Mouse (Mus musculus): ENCODE results near the gene Tango6. TPM values are rescaled to one million over a fixed set of nuclear protein-coding genes. Genes with fewer than 3 reads are reported as not detected.
A peak's percentile ranks its signal among the peaks of the same experiment; 100 is the strongest.

Tango6 gene
- polyA plus RNA-seq (2016; fragmentation: Nextera tagmentation; extraction: Ambion mirVana), result 6.0 and 6.4 TPM in 2 replicates

GRCm38 (mm10) chr8:106682971-106683668 lies at the start of gene Tango6:
Gene Tango6, plus strand, starts transcription at chr8:106683068.
- peak within 1 kb of the TSS; percentile 80 for H3K4me3 ChIP-seq
- H3K4me1 ChIP-seq, result peaks cover 24% of the 10 kb centered on the region
- peak within 1 kb of the TSS; percentile 82 for H3K9ac ChIP-seq
- H3K9me3 ChIP-seq (replicated peaks), result no peaks in the 10 kb centered on the region
- WGBS (ENCODE audit: insufficient replicate concordance), result under 1% methylated on average over 50 of the region's 50 CpGs
- H3K27ac ChIP-seq, result peak within 1 kb of the TSS; percentile 84
- H3K4me2 ChIP-seq, result peak within 1 kb of the TSS; percentile 83
- peak; percentile 94 for ATAC-seq
- H3K36me3 ChIP-seq, result no peaks in the 10 kb centered on the region
- H3K27me3 ChIP-seq (replicated peaks), result no peaks in the 10 kb centered on the region

- no peaks in the 10 kb centered on the region for H3K9me3 ChIP-seq (replicated peaks)
- ATAC-seq, result peak; percentile 58; the same call in 1 of the 2 replicates
- H3K4me3 ChIP-seq, result no peak overlapping the region
- 33% methylated on average over 17 of the region's 17 CpGs for WGBS (ENCODE audit: insufficient replicate concordance)
- H3K36me3 ChIP-seq, result no peaks in the 10 kb centered on the region
- H3K4me1 ChIP-seq, result peaks cover 14% of the 10 kb centered on the region; the same call in 1 of the 2 replicates
- peak overlapping the region; percentile 21 for H3K4me2 ChIP-seq
- H3K9ac ChIP-seq, result no peak overlapping the region
- no peak overlapping the region for H3K27ac ChIP-seq
- no peaks in the 10 kb centered on the region for H3K27me3 ChIP-seq (replicated peaks)
Measured at GRCm38 (mm10) chr8:106633361-106634158, 49.3 kb upstream of the Tango6 start.

- 43% methylated on average over 5 of the region's 5 CpGs for WGBS (ENCODE audit: insufficient replicate concordance)
- no peaks in the 10 kb centered on the region for H3K9me3 ChIP-seq (replicated peaks)
- H3K36me3 ChIP-seq, result no peaks in the 10 kb centered on the region
- H3K27ac ChIP-seq, result no peak overlapping the region
- H3K27me3 ChIP-seq (replicated peaks), result no peaks in the 10 kb centered on the region
- peaks cover 14% of the 10 kb centered on the region; the same call in 1 of the 2 replicates for H3K4me1 ChIP-seq
- no peak overlapping the region for H3K4me3 ChIP-seq
- ATAC-seq, result no peak
- H3K4me2 ChIP-seq, result no peak overlapping the region
- no peak overlapping the region for H3K9ac ChIP-seq
Measured at GRCm38 (mm10) chr8:106635284-106635683, 47.6 kb upstream of the Tango6 start.

- no peaks in the 10 kb centered on the region for H3K36me3 ChIP-seq
- H3K27ac ChIP-seq, result no peak overlapping the region
- no peaks in the 10 kb centered on the region for H3K9me3 ChIP-seq (replicated peaks)
- no peak overlapping the region for H3K4me2 ChIP-seq
- H3K27me3 ChIP-seq (replicated peaks), result no peaks in the 10 kb centered on the region
- no peak overlapping the region for H3K9ac ChIP-seq
- H3K4me1 ChIP-seq, result peaks cover 23% of the 10 kb centered on the region; the same call in 1 of the 2 replicates
- 78% methylated on average over 4 of the region's 4 CpGs for WGBS (ENCODE audit: insufficient replicate concordance)
- H3K4me3 ChIP-seq, result no peak overlapping the region
- ATAC-seq, result no peak
Measured at GRCm38 (mm10) chr8:106637446-106637845, 45.4 kb upstream of the Tango6 start.

- H3K9me3 ChIP-seq (replicated peaks), result no peaks in the 10 kb centered on the region
- no peak overlapping the region for H3K4me2 ChIP-seq
- no peaks in the 10 kb centered on the region for H3K27me3 ChIP-seq (replicated peaks)
- no peak overlapping the region for H3K9ac ChIP-seq
- H3K27ac ChIP-seq, result no peak overlapping the region
- 78% methylated on average over 7 of the region's 7 CpGs for WGBS (ENCODE audit: insufficient replicate concordance)
- ATAC-seq, result no peak
- H3K4me3 ChIP-seq, result no peak overlapping the region
- no peaks in the 10 kb centered on the region for H3K36me3 ChIP-seq
- peaks cover 15% of the 10 kb centered on the region; the same call in 1 of the 2 replicates for H3K4me1 ChIP-seq
Measured at GRCm38 (mm10) chr8:106638768-106639295, 44.0 kb upstream of the Tango6 start.

- Histone ChIP-seq H3K27ac (no peak overlapping the region), H3K4me1 (peaks cover 8% of the 10 kb centered on the region; the same call in 1 of the 2 replicates), H3K27me3 (replicated peaks) (no peaks in the 10 kb centered on the region), H3K36me3 (no peaks in the 10 kb centered on the region), H3K9ac (no peak overlapping the region), H3K4me2 (no peak overlapping the region), H3K4me3 (no peak overlapping the region), H3K9me3 (replicated peaks) (no peaks in the 10 kb centered on the region)
- ATAC-seq, result no peak
- WGBS (ENCODE audit: insufficient replicate concordance), result 73% methylated on average over 7 of the region's 7 CpGs
Measured at GRCm38 (mm10) chr8:106640212-106640611, 42.7 kb upstream of the Tango6 start.

GRCm38 (mm10) chr8:106640921-106641320 lies 41.9 kb upstream of the Tango6 start:
- 0 out of 2 replicates have a peak, but pooled peaks cover 3% of the 10 kb centered on the region for H3K27me3 ChIP-seq (replicated peaks)
- H3K9ac ChIP-seq, result no peak overlapping the region
- H3K4me2 ChIP-seq, result no peak overlapping the region
- no peak overlapping the region for H3K27ac ChIP-seq
- no peak overlapping the region for H3K4me3 ChIP-seq
- no peaks in the 10 kb centered on the region for H3K36me3 ChIP-seq
- ATAC-seq, result no peak
- 63% methylated on average over 5 of the region's 5 CpGs for WGBS (ENCODE audit: insufficient replicate concordance)
- no peaks in the 10 kb centered on the region for H3K9me3 ChIP-seq (replicated peaks)
- H3K4me1 ChIP-seq, result peaks cover 8% of the 10 kb centered on the region; the same call in 1 of the 2 replicates

- Histone ChIP-seq H3K36me3 (no peaks in the 10 kb centered on the region), H3K9me3 (replicated peaks) (no peaks in the 10 kb centered on the region), H3K4me3 (no peak overlapping the region), H3K9ac (no peak overlapping the region), H3K27ac (no peak overlapping the region), H3K27me3 (replicated peaks) (0 out of 2 replicates have a peak, but pooled peaks cover 3% of the 10 kb centered on the region), H3K4me2 (no peak overlapping the region), H3K4me1 (peaks cover 8% of the 10 kb centered on the region; the same call in 1 of the 2 replicates)
- no peak for ATAC-seq
- WGBS (ENCODE audit: insufficient replicate concordance), result 58% methylated on average over 2 of the region's 2 CpGs
Measured at GRCm38 (mm10) chr8:106642172-106642571, 40.7 kb upstream of the Tango6 start.

- Histone ChIP-seq H3K4me1 (peaks cover 8% of the 10 kb centered on the region; the same call in 1 of the 2 replicates), H3K27ac (no peak overlapping the region), H3K4me2 (no peak overlapping the region)
Measured at GRCm38 (mm10) chr8:106643100-106643499, 39.8 kb upstream of the Tango6 start.

GRCm38 (mm10) chr8:106644957-106645356 lies 37.9 kb upstream of the Tango6 start:
- 0 out of 2 replicates have a peak, but pooled peaks cover 3% of the 10 kb centered on the region for H3K27me3 ChIP-seq (replicated peaks)
- no peak overlapping the region for H3K4me2 ChIP-seq
- H3K27ac ChIP-seq, result no peak overlapping the region
- H3K36me3 ChIP-seq, result no peaks in the 10 kb centered on the region
- 55% methylated on average over 3 of the region's 3 CpGs for WGBS (ENCODE audit: insufficient replicate concordance)
- H3K4me3 ChIP-seq, result no peak overlapping the region
- H3K9me3 ChIP-seq (replicated peaks), result no peaks in the 10 kb centered on the region
- ATAC-seq, result no peak
- H3K4me1 ChIP-seq, result peaks cover 8% of the 10 kb centered on the region; the same call in 1 of the 2 replicates
- H3K9ac ChIP-seq, result no peak overlapping the region

More at GRCm38 (mm10) chr8:106643100-106643499, 39.8 kb upstream of the Tango6 start:
- ATAC-seq, result no peak
- no peak overlapping the region for H3K4me3 ChIP-seq
- H3K36me3 ChIP-seq, result no peaks in the 10 kb centered on the region
- no peaks in the 10 kb centered on the region for H3K9me3 ChIP-seq (replicated peaks)
- H3K9ac ChIP-seq, result no peak overlapping the region
- WGBS (ENCODE audit: insufficient replicate concordance), result 36% methylated on average over 4 of the region's 4 CpGs
- H3K27me3 ChIP-seq (replicated peaks), result 0 out of 2 replicates have a peak, but pooled peaks cover 3% of the 10 kb centered on the region

GRCm38 (mm10) chr8:106646153-106646552 lies 36.7 kb upstream of the Tango6 start:
- Histone ChIP-seq H3K36me3 (no peaks in the 10 kb centered on the region), H3K4me3 (no peak overlapping the region), H3K4me2 (no peak overlapping the region), H3K9me3 (replicated peaks) (no peaks in the 10 kb centered on the region), H3K27ac (no peak overlapping the region), H3K27me3 (replicated peaks) (0 out of 2 replicates have a peak, but pooled peaks cover 3% of the 10 kb centered on the region), H3K9ac (no peak overlapping the region), H3K4me1 (0 out of 2 replicates have a peak, but pooled peaks cover 3% of the 10 kb centered on the region)
- no peak for ATAC-seq
- 67% methylated on average over 2 of the region's 2 CpGs for WGBS (ENCODE audit: insufficient replicate concordance)
